Mouse (Mus musculus) c-Kit-negative CD71-positive TER-119-positive erythroid progenitor cells, embryonic 14.5 days (primary cell): ENCODE results near the gene Olfr1373.
"Not testable (repeated sequence)": the region's sequence is repeated elsewhere in the genome, so short reads cannot be mapped to it uniquely, and the experiment has no call there.

Source experiments
- DNase-seq: peaks from one replicate; pipeline ENCODE4 v3.0.0-alpha.2; 2013; ENCODE audit warnings: low read depth, low spot score

Gene Olfr1373

DNA sequence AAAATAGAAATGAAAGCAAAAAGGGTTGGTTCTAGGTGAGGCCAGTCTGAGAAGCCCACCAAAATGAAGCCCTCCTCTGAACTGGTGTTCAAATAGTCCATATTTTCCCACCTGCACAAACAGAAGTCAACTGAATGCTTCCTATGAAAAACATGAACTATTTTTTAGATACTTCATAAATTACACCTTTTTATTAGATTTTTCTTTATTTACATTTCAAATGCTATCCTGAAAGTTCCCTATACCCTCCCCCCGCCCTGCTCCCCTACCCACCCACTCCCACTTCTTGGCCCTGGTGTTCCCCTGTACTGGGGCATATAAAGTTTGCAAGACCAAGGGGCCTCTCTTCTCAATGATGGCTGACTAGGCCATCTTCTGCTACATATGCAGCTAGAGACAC is at the start of gene Olfr1373:
Olfr1373 (minus strand) TSS at position 101 of the 400 bp plus-strand sequence.
- not testable (repeated sequence) for DNase-seq

DNA sequence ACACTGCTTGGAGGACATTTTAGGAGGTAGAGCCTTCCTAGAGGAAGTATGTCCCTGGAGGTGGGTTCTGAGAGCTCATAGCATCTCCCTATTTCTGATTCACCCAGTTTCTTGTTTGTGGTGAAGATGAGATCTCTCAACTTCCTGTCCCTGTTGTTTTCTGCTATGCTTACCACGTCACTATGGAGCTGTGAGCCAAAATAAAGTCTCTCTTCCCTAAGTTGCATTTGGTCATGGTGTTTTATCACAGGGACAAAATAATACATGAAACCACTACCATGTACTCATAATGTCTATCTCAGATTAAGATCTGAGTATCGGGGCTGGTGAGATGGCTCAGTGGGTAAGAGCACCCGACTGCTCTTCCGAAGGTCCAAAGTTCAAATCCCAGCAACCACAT is 35.3 kb upstream of the Olfr1373 start:
- DNase-seq, result not testable (repeated sequence)

DNA sequence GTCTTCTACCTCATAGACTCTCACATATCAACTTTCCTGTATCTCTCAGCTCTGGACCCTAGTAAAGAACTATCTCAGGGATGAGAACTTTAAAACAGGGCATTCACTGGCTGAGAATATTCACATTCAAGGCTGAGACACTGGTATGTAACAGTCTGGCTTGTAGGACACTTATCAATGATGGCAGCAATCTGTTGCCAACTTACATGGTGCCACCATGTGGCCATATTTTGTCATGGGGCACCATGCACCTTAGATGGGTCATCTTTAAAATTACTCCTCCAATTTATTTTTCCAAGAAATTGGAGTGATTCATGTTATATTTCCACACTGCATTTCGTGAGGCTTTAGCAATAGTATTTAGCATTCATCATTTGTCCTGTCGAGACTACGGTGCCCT is 34.6 kb upstream of the Olfr1373 start:
- DNase-seq, result not testable (repeated sequence)

DNA sequence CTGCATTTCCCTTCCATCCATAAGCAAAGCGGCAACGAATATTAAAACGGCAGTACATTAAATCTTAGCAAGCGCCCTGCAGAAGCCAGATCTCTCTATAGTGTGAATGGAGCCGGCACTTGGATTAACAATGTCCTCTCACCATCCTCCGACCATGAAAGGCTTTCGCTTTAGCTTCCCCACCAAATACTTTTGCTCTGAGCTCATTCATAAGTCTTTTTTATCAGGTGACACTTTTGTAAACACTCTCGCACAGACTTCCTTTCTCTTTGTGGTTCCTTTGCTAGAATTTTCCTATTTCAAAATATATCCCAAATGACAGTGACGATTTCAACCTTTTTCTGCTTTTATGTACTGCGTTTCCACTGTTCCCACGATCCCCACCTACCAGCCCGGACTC is 23.1 kb upstream of the Olfr1373 start:
- no peak for DNase-seq

DNA sequence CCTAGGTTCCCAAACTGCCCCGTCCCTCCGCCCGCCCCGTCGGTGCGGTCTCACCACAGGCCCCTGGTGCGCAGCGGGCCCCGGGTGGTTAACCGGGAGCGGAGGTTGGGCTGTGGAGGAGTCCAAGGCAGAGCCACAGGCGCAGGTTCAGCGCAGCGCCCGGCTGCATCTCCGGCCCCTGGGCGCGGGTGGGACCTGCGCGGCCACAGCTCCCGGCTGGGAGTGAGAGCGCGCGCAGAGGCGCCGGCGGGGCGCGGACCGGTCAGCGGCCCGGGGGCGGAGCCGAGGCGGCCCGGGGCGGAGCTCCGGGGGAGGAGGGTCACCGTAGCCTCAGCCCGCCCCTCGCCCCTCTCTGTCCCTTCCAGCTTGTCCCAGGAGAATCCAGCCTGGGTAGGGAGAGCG is 22.6 kb upstream of the Olfr1373 start:
- DNase-seq, result not testable (repeated sequence)

DNA sequence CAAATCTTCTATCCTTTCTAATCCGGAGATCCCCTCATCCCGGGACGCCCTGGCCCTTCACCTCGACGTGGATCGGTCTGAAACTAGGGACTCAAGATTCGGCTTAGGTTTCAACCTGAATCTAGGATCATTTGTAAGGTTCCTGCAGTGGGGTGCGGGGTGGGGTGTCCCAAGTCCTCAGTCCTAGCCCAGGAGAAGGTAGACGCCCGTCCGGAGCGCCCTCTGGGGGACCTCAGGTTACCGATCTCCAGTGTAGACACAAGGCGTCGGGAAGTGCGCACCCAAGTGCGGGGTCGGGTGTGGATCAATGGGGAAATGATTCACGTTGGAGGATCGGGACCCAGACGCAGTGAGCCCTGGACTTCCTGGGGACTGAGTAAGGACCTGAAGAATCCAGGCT is 21.8 kb upstream of the Olfr1373 start:
- no peak for DNase-seq

DNA sequence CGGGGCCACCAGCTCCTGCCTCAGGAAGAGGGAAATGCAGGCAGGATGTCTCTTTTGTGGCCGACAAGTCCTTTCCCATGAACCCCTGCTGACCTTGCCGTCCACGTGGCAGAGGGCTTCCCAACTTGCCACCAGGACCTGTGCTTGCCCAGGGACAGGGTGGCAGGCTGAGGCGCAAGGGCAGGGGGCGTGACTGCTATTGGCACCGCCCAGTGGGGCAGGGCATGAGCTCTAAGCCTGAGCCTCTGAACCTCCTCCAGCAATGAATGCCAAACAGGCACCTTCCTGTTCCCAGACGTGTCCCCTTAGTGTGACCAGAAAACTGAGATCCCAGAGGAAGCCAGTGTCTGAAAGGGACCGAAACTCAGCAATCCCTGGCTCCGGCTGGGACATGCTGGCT is 18.6 kb upstream of the Olfr1373 start:
- DNase-seq, result no peak

DNA sequence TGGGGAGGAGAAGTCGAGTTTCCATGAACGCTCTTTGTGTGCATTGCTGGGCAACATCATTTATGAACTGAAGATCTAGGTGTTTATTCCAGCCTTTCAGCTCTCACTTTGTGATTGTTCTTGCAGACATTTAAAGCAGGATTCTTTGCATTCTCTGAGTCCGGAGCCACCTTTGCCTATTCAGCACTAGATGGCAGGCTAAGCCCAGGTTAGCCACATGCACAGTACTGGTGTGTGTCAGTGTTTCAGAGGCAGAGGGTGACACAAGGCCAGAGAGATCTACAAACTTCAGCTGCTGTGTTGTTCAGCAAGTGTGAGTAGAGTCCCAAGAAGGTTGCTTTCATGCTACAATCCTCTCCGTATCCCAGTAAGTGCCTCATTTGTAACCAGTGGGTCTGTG is 1.7 kb downstream of the Olfr1373 start:
- DNase-seq, result not testable (repeated sequence)

DNA sequence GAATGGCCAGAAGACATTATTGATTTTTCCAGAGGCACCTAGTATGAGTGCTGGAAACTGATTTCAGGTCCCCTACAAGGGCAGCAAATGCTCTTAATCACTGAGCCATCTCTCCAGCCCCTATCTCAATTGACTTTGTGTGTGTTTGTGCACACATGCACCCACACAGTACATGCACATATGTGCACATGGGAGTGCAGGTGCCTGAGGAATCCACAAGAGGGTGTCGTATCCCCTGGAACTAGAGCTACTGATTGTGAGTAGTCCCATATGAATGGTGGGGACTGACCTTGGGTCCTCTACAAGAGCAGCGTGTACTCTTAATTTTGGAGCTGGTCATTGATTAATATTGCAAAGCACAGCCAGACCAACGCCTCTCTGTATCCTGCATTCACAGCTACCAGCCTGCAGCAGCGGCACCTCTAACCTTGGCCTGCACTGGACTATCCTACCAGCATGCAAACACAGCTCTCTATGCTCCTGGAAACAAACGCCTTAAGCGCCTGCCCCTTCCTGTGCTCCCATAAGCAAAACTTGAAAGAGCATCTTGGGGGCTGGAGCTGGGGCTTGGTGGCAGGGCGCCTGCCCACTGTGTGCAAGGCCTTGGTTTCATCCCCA is 14.8 kb downstream of the Olfr1373 start:
- DNase-seq, result no peak

DNA sequence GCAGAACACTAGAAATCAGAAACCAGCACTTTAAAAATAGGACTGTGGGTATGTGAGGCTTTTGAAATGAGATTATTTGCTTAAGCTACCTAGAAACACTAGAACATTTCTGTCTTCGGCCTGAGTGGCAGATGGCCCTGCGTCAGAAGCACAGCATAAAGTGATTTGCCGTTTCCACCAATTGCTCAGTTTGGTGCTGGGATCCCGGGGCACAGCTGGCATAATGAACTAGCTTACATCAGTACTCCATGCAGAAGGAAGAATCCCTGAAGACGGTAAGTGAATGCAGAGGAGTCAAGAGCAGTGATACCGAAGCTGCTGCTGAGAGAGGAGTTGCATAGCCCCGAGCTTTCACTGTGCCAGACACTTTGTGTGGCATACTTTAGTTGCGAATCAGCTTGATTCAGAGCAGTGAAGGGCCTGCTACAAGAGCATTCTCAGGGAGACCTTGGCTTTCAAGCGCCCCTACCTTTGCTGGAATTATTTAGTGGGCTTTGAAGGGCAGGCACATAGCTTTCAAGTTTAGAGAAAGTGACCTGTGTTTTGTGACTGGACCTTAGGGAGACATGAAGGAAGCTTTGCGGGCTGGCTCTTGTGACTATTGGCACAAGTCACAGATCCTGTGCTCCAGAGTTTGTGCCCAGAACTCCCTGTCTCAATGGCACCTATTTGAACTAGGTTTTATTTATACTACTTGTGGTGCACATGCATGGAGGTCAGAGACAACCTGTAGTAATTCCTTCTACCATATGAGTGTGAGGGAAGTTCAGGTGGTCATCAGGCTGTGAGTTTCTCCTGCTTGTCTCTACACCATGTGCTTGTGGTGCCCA is 15.5 kb downstream of the Olfr1373 start:
- no peak for DNase-seq

DNA sequence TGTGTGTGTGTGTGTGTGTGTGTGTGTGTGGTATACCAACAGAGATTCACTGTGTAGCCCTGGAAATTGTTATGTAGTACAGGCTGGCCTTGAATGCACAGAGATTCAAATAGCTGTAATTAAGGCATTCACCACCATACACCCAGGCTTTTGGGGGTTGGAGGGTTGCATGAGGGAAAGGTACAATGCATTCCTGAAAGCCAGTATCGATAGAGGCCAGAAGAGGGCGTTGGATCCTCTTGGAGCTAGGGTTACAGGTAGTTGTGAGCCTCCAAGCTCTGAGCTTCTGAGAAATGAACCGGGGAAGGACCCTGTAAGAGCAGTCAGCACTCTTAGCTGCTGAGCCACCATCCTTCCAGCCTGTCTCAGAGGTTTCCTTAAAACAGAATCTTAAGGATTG is 16.2 kb downstream of the Olfr1373 start:
- no peak for DNase-seq

DNA sequence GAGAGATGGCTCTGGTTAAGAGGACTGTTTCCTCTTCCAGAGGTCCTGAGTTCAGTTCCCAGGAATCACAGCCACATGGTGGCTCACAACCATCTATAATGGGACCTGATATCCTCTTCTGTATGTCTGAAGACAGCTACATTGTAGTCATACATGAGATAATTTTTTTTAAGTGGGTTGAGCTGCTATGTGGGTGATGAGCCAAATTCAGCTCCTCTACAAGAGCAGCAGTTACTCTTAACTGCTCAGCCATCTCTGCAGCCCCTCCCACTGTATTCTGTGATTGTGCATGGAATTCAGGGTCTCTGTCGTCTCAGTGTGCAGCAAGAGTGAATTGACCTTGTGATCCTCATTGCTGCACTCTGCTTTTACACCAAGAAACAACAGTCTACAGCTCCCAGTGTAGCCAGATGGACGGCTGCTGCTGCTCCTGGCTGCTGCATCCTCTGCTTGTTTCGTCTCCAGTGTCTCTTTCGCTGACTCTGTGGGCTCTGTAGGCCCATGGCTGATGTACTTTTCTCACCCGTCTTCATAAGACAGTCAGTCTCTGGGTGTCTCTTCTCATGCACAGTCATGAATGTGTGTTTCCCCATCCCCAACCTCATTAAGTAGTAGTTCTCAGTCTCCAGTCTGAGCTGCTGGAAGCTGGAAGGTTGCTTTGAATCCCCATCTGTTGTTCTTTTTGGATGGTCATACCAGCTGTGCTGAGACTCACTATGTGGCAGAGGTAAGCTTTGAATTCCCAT is 16.8 kb downstream of the Olfr1373 start:
- DNase-seq, result no peak

DNA sequence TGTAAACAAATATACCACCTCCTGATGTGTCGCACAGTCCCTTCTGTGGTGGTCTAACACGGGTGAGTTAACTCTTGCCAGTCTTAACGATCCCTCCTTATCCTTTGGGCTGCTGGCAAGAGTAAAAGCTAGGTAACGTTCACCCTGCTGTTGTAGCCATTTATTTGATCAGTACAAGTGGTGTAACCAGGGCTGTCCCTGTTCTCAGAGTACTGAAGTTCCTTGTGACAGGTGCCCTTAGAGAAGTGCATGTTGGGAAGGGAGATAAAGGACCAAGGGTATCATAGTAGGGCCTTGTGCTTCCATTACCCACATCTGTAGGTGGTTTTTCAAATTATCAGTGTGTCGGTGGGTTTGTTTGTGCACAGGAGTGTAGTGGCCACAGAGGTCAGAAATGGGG is 17.6 kb downstream of the Olfr1373 start:
- DNase-seq, result no peak

DNA sequence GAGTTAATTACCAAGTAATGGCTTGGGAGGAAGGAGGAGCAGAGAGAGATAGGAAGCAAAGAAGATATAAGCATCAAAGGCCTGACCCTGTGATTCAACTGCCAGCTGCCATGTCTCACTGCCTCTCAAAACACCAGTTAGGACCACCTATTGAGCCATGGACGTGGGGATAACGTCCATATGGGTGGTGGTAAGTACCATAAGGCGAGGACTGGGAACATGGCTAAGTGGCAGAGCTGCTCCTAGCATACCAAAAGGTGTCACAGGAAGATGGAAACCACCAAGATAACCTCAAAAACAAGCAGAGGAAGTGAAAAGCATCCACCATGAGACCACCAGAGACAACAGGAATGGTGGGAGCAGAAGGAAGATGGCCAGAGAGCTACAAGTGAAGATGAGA is 18.2 kb downstream of the Olfr1373 start:
- no peak for DNase-seq

DNA sequence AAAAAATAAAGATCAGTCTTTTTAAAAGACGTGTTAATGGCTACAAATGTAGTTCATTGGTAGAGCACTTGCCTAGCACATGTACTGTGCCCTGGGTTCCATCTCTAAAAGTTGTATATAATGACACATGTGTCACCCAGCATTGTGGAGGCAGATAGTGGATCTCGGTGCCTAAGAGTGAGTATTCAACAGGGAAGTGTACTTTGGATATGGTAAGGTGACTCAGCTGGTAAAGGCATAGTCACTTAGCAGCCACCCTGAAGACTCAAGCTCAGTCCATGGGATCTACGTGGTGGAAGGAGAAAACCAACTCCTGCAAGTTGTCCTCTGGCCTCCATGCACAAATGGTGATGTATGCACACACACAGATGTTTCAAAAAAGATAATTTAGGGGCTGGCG is 20.9 kb downstream of the Olfr1373 start:
- no peak for DNase-seq

DNA sequence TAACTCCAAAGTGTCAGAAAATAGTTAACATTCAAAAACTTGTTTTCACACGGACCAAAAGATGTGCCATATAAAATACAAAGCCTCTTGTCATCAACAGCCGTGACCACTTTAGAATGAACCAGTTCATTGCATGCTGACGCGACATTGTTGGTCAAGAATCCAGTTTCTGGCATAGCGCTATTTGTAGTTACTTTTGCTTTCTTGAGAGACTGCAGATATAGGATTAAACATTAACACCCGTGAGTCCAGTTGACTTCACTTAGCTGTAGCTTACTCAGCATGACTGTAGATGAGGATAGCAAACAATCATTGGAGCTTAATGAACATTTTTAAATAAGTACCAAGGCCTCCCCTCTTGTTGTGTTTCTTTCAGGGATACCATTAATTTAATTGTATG is 23.3 kb downstream of the Olfr1373 start:
- no peak for DNase-seq

DNA sequence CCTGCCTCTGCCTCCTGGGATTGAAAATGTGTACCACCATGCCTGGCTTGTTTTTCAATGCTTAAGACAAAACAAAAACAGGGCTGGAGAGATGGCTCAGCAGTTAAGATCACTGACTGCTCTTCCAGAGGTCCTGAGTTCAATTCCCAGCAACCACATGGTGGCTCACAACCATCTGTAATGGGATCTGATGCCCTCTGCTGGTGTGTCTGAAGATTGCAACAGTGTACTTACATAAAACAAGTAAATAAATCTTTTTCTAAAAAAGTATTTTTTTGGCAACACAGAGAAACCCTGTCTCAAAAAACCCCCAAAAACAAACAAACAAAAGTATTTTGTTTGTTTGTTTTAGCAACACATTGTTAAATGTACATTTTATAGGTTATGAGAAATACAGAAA is 24.9 kb downstream of the Olfr1373 start:
- not testable (repeated sequence) for DNase-seq

DNA sequence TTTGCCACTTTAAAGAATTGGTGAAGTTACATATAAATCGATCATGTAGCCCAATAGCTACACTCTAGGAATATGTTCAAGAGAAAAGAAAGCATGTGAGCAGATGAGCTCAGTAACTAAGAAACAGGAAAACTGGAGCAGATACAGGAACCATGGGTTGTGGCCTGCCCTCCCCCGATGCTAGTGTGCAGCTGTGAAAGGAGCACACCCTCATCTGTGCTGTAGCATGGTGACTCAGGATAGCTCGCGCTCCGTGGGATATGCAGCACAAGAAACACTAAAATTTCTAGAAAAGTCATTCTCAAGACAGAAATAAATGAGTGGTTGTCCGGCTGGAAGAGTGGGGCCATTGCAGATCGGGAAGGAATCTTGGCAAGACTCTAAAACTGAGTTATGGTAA is 28.2 kb downstream of the Olfr1373 start:
- no peak for DNase-seq

DNA sequence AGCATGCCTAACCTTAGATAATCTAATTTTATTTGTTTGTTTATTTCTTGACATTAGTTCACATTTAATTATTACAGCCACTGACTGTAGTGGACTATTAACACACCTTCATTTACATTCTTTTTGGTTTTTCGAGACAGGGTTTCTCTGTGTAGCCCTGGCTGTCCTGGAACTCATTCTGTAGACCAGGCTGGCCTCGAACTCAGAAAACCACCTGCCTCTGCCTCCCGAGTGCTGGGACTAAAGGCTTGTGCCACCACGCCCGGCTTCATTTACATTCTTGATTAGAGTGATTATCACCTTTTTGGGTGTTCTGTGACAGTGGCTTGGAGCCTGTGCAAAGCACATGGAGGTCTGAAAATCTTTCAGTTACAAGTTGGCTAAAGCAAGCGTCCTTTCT is 29.2 kb downstream of the Olfr1373 start:
- not testable (repeated sequence) for DNase-seq

DNA sequence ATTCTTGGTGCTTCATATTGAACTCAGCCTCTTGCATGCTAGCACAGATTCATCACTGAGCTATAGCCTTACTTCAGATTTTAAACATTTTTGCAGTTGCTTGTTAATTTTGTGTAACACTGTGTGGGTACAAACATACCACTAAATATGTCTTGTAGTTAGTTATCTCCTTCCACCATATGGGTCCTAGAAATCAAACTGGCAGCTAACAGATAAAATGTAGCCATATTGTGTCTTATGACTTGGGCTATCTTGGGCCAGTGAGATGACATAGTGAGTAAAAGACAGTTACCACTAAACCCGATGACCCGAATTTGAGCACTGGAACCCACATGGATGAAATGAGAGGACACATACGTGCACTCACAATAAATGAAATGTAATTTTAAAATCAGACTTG is 29.8 kb downstream of the Olfr1373 start:
- peak; percentile 39 for DNase-seq

DNA sequence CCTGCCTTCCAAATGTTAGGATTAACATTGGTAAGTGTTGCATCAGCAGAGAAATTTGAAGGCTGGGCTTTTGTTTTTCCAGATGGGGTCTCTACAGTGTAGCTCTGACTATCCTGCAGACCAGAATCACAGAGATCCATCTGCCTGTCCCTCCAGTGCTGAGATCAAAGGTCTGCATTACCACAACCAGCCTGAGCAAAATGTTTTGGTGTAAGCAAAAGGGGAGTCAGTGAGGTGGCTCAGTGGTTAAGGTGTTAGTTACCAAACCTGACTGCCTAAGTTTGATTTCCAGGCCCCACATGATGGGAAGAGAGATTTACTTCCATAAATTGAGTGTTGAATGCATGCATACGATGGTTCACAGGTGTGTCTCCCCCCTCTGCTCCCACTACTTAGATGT is 35.9 kb downstream of the Olfr1373 start:
- no peak for DNase-seq

DNA sequence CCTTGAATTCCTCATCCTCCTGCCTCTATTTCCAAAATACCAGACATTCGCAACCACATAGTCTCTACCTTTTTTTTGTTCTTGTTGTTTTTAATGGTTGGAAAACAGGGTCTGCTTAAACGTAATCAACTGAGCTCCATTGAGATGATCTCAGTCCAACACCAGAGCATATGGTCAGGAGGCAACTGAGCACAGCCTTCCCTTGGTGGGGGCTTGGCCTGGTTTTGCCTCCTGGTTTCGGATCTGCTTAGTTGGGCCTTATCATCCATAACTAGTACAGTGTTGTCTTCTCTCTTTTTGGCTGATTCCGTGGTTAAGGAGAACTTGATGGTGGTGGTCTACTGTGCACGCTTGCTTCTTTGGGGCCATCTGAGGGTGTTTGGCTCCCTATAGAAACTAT is 36.5 kb downstream of the Olfr1373 start:
- no peak for DNase-seq

DNA sequence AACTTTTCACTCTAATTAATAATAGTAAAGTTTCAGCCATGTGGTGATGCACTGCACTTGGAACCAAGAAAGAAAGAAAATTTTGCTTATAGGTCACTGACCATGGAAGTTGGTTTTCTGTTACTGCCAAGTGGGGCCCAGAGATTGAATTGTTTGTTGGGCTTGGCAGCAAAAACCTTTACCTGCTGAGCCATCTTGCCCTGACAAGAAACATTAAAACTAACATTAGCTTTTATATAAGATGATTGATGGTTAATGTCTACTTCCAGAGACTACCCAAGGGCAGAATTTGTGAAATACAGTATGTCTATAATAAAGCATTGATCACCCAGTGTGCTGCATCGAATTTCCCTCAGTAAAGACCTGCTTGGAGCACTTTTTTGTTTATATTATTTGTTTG is 38.9 kb downstream of the Olfr1373 start:
- DNase-seq, result no peak
